Mouse (Mus musculus) hindbrain, embryonic 11.5 days (tissue): ENCODE measurements at regions not wholly inside any gene's neighbourhood (a gene's known extent, or its start where the extent isn't known, plus 50 kb on each side); places are given as distances from the start of the nearest gene placed in this dataset.
A peak's percentile ranks its signal among the peaks of the same experiment; 100 is the strongest.

Experiments
- ATAC-seq: fragments of 200-750 bp; cut with Nextera tagmentation; 2 replicates; pipeline ENCODE4 v1.8.0; 2017; ENCODE audit warnings: mild to moderate bottlenecking, moderate TSS enrichment, moderate library complexity; ENCODE audit not compliant: low FRiP score
- DNase-seq: peaks from one replicate; pipeline ENCODE4 v3.0.0-alpha.2; 2015; ENCODE audit warnings: low spot score
- H3K27ac ChIP-seq: fragments of 300-500 bp; sonication (generic); 2 replicates; pipeline ENCODE4 v1.5.1; 2014; ENCODE audit warnings: mild to moderate bottlenecking, low read depth, low read length
- H3K27me3 ChIP-seq: fragments of 300-500 bp; sonication (generic); 2 replicates; pipeline ENCODE4 v1.6.1; 2014; ENCODE audit warnings: mild to moderate bottlenecking, low read length, moderate library complexity, mixed read lengths; ENCODE audit not compliant: control insufficient read depth, insufficient read depth
- H3K36me3 ChIP-seq: fragments of 300-500 bp; sonication (generic); 2 replicates; pipeline ENCODE4 v1.6.1; 2014; ENCODE audit warnings: mild to moderate bottlenecking, low read length, moderate library complexity, mixed read lengths; ENCODE audit not compliant: control insufficient read depth, insufficient read depth
- H3K4me1 ChIP-seq: fragments of 300-500 bp; sonication (generic); replicated peaks from 2 replicates; pipeline ENCODE4 v1.6.1; 2014; ENCODE audit warnings: low read length, mixed read lengths; ENCODE audit not compliant: control insufficient read depth, insufficient read depth
- H3K4me2 ChIP-seq: fragments of 300-500 bp; sonication (generic); replicated peaks from 2 replicates; pipeline ENCODE4 v1.6.1; 2014; ENCODE audit warnings: mild to moderate bottlenecking, low read depth, low read length
- H3K4me3 ChIP-seq: fragments of 300-500 bp; sonication (generic); 2 replicates; pipeline ENCODE4 v1.5.1; 2014; ENCODE audit warnings: low read depth, low read length
- H3K9ac ChIP-seq: fragments of 300-500 bp; sonication (generic); 2 replicates; pipeline ENCODE4 v1.6.1; 2014; ENCODE audit warnings: low read depth, low read length
- H3K9me3 ChIP-seq: fragments of 300-500 bp; sonication (generic); 2 replicates; pipeline ENCODE4 v1.6.1; 2016; ENCODE audit warnings: low read length; ENCODE audit not compliant: control insufficient read depth
- WGBS: fragments of 180-500 bp; shearing (Covaris S2); extraction: QIAGEN DNeasy Blood & Tissue Kit; methylation state at CpG from one replicate; pipeline ENCODE4 v1.1.7; 2014; 5-methylcytosine and 5-hydroxymethylcytosine counted together

DNA sequence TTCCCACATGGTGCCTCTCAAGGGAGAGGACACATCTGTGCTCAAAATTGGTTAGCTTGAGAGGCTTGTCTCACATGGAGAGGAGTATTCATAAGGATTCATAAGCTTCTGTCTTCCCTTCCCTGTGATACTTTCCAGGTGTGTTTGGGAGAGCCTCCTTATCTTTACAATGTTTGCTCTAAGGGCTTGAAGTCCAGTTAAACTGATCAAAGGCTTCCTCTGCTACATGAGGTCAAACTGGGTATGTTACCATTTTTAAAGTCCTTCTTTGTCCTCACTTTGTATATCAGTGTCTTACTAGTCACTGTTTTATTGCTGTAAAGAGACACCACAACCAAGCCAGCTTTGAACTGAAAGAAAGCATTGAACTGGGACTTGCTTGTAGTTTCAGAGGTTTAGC, 98.1 kb upstream of the Mphosph6 start:
- Histone ChIP-seq H3K4me2 (no peak overlapping the region), H3K4me1 (no peaks in the 10 kb centered on the region), H3K27ac (no peak overlapping the region), H3K9ac (no peak overlapping the region), H3K9me3 (no peaks in the 10 kb centered on the region), H3K36me3 (no peaks in the 10 kb centered on the region), H3K27me3 (no peaks in the 10 kb centered on the region), H3K4me3 (no peak overlapping the region)
- ATAC-seq: no peak
- DNase-seq: no peak

DNA sequence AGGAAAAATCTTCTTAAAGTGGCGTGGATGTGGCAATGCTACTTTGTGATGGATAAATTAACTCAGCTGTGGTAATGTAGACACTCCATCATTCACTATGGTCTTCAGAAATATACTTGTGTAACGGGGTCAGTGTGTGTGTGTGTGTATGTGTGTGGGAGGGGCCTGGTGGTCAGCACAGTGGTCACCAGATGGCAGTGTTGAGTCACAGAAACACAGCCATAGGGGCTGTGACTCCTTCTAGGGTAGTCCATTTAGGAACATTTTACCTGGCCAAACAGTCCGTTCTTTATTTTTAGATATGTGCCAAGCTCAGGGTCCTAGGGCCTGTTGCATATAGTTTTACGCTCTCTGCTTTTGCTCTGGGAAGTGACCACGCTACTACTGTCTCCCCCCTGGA, 96.3 kb upstream of the Mphosph6 start:
- Histone ChIP-seq H3K36me3 (no peaks in the 10 kb centered on the region), H3K27ac (no peak overlapping the region), H3K4me3 (no peak overlapping the region), H3K27me3 (no peaks in the 10 kb centered on the region), H3K4me1 (no peaks in the 10 kb centered on the region), H3K9me3 (no peaks in the 10 kb centered on the region), H3K9ac (no peak overlapping the region), H3K4me2 (no peak overlapping the region)
- 81% methylated on average over 5 of the region's 5 CpGs for WGBS
- DNase-seq (peak; percentile 65), ATAC-seq (no peak)

DNA sequence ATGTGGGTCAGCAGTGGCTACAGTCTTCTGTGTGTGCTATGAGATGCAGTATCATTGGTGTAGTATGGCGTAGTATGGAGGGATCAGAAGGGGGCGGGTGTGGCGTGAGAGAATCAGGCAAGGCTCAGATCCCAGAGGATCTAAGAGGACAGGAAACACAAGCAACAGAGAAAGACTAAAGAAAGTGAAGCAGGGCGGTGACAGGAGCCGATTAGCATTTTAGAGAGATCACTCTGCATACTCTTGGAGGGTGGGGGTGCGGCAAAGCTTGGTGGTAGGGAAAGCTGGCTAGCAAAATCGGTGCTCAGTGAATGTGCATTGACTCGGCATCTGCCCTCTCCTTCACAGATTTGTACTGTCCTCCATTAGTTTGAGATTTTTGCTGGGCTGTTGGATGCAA, 93.1 kb upstream of the Mphosph6 start:
- Histone ChIP-seq H3K9ac (no peak overlapping the region), H3K4me2 (no peak overlapping the region), H3K4me3 (no peak overlapping the region), H3K27ac (no peak overlapping the region), H3K4me1 (no peaks in the 10 kb centered on the region), H3K27me3 (no peaks in the 10 kb centered on the region), H3K9me3 (no peaks in the 10 kb centered on the region), H3K36me3 (no peaks in the 10 kb centered on the region)
- 38% methylated on average over 8 of the region's 8 CpGs for WGBS
- no peak for DNase-seq
- no peak for ATAC-seq

DNA sequence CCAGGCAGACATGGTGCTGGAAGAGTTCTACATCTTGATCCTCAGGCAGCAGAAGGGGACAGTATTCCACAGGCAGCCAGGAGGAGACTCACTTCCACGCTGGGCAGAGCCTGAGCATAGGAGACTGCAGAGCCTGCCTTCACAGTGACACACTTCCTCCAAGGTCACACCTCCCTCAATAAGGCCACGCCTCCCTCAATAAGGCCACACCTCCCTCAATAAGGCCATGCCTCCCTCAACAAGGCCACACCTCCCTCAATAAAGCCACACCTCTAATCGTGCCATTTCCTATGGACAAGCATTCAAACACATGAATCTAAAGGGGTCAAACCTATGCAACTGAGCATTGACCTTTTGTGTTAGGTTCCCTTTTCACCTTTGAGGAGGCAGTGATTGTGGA, 88.5 kb upstream of the Mphosph6 start:
- Histone ChIP-seq H3K4me1 (no peaks in the 10 kb centered on the region), H3K9ac (no peak overlapping the region), H3K4me3 (no peak overlapping the region), H3K9me3 (no peaks in the 10 kb centered on the region), H3K36me3 (no peaks in the 10 kb centered on the region), H3K27ac (no peak overlapping the region), H3K4me2 (no peak overlapping the region), H3K27me3 (no peaks in the 10 kb centered on the region)
- ATAC-seq (no peak), DNase-seq (no peak)
- WGBS: 75% methylated on average over 3 of the region's 3 CpGs

DNA sequence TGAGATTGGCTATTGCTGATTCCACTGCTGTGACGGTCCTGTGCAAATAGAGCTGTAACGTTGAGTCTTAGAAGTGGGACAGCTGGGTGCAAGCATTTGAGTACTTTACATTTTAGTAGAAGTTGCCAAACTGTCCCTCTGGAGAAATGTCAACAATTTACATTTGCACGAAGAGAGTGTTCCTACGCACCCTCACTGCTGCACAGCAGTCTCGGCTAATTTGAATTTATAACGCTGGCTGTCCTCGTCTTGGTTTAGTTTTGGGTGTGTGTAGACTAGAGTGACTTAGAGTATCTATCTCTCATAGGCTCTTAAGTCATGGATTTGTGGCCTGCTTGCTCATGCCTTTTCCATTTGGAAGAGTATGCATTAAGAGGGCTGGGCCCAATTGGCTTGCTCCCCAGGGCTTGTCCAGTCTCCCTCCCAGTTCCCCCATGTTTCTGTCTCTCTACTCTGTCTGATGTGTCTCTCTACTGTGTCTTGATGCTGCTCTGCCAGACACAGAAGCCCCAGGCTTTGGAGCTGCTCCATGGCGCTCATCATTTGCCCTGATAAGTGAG, 79.8 kb upstream of the Mphosph6 start:
- Histone ChIP-seq H3K36me3 (no peaks in the 10 kb centered on the region), H3K4me2 (no peak overlapping the region), H3K4me3 (no peak overlapping the region), H3K27me3 (no peaks in the 10 kb centered on the region), H3K9me3 (no peaks in the 10 kb centered on the region), H3K27ac (no peak overlapping the region), H3K9ac (no peak overlapping the region), H3K4me1 (no peaks in the 10 kb centered on the region)
- WGBS: 92% methylated on average over 8 of the region's 8 CpGs
- ATAC-seq (no peak), DNase-seq (no peak)

DNA sequence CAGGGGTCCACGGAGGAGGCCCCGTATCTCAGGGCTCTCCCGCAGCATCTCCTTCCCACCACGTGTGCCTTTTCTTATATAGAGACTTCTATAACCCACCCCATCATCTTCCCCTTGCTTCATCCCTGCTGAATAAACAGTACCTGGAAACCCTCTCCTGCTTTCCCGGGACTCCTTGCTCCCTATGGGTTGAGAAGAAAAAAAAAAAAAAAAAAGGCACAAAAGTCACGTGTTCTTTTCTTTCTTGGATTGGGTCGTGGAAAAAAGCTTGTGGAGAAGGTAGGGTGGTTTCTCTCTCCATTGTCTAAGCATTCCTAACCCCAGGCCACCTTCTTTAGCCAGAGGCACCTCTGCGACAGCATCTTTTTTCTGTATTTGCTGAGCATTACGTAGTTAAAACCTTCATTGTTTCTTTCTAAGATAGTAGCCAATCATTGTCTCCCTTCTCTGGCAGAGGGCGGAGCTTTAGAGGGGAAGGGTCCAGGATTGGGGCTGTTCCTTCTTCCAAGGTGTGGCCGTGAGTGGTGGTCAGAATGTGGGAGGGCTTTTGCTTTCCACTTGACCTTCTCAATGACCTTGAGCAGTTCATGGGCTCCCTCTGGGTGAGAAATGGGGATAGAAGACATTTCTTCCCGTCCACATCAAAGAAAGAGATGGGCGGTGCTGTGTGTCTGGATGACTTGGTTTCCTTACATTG, 78.7 kb upstream of the Mphosph6 start:
- DNase-seq (no peak), ATAC-seq (no peak)
- WGBS: 70% methylated on average over 13 of the region's 13 CpGs

DNA sequence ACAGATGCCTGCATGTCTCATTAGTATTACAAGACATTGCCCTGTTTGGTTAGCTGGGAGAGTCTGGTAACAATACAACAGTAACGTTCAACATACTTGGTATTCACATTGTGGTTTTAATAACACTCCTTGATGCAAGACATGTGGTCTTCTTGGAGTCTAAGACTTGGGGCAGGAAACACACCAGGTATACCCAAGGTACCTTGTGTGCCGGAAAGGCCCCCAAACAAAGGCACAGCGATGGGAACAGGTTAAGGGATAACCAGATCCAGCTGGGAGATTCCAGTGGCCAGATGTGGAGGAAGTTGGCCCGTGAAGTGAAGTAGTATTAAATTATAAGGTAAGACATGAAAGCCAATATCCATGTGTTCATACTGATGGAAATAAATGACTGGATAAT, 71.9 kb upstream of the Mphosph6 start:
- Histone ChIP-seq H3K27me3 (no peaks in the 10 kb centered on the region), H3K27ac (no peak overlapping the region), H3K36me3 (no peaks in the 10 kb centered on the region), H3K9me3 (no peaks in the 10 kb centered on the region), H3K4me3 (no peak overlapping the region), H3K9ac (no peak overlapping the region), H3K4me2 (no peak overlapping the region), H3K4me1 (no peaks in the 10 kb centered on the region)
- whole genome bisulfite sequencing: 82% methylated on average over 4 of the region's 4 CpGs
- DNase-seq (no peak), ATAC-seq (no peak)

More for the DNA sequence above, 78.7 kb upstream of the Mphosph6 start:
- Histone ChIP-seq H3K4me3 (no peak overlapping the region), H3K27ac (no peak overlapping the region), H3K36me3 (no peaks in the 10 kb centered on the region), H3K9me3 (no peaks in the 10 kb centered on the region), H3K4me2 (no peak overlapping the region), H3K27me3 (no peaks in the 10 kb centered on the region), H3K9ac (no peak overlapping the region), H3K4me1 (no peaks in the 10 kb centered on the region)

DNA sequence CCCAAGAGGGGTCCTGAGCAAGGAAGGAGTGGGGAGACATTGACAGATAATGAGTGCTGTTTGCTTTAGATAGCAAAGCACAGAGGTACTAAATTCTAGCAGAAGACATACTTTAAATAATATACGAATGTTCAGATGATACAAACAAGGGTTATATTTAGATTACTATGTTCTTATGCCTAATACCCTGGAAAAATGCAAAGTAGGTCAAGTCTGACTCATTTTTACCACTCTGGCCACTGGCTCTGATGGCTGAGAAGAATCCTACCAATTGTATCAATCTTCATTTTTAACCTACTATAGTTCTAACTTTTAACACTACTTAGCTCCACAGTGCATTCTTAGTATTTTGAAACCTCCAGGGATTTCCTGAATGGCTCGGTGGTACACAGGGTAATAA, 65.4 kb upstream of the Mphosph6 start:
- no peaks in the 10 kb centered on the region for H3K9me3 ChIP-seq
- H3K27me3 ChIP-seq: no peaks in the 10 kb centered on the region
- H3K27ac ChIP-seq: no peak overlapping the region
- no peak overlapping the region for H3K4me2 ChIP-seq
- H3K4me3 ChIP-seq: no peak overlapping the region
- no peaks in the 10 kb centered on the region for H3K36me3 ChIP-seq
- 81% methylated on average over 2 of the region's 2 CpGs for WGBS
- H3K9ac ChIP-seq: no peak overlapping the region
- H3K4me1 ChIP-seq: no peaks in the 10 kb centered on the region; the same call in 1 of the 2 replicates
- ATAC-seq (no peak), DNase-seq (no peak)

DNA sequence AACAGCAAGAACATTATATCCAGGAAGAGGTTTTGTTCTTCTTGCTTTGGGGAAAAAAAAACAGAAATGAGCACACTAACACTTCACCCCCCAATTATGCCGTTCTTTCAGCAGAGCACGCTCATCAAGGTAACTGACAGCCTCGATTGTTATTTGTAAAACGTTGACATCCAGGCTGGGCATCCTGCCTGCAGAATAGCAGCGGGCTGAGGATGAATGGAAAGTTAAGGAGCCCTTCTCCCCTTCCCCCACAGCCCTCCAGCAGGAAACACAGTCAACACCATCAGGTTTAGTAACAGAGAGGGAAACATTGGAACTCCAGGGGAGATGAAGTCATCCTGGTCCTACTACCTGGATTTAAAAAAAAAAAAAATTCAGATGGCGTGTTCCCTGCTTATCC, 63.3 kb upstream of the Mphosph6 start:
- no peak for ATAC-seq
- WGBS: 29% methylated on average over 6 of the region's 6 CpGs
- no peak overlapping the region for H3K4me3 ChIP-seq

More for the DNA sequence above, 63.3 kb upstream of the Mphosph6 start:
- Histone ChIP-seq H3K36me3 (no peaks in the 10 kb centered on the region), H3K9me3 (no peaks in the 10 kb centered on the region), H3K27ac (no peak overlapping the region), H3K4me2 (no peak overlapping the region), H3K9ac (no peak overlapping the region), H3K27me3 (no peaks in the 10 kb centered on the region), H3K4me1 (peaks cover 1% of the 10 kb centered on the region; the same call in 1 of the 2 replicates)
- no peak for DNase-seq
